In genomic region chr2:154659531-154660074, GRCm38 (mm10) we compare ENCODE assay signal across 9 mouse cellular contexts. TPM values are rescaled to one million over a fixed set of nuclear protein-coding genes. Genes with fewer than 3 reads are reported as not detected.
A peak's percentile ranks its signal among the peaks of the same experiment; 100 is the strongest.
DNase-seq lines count a peak whose midpoint lies in the region; ATAC-seq and TF ChIP-seq lines count a peak whose summit lies in the region.
"Had no signal": no experiment of that assay in that cellular context is flagged by ENCODE, and none has a peak within 500 bp of the region (broad histone marks: within the 10 kb centered on the region; RNA-seq: fewer than 3 reads in every experiment).

No protein-coding gene starts in this region.

- TF ChIP-seq CTCF in liver, embryonic 14.5 days (IDR thresholded peaks at IDR 0.05; ENCODE audit: low read depth), result no peak

- 74% methylated on average over 3 of the region's 5 CpGs for WGBS in heart, embryonic 13.5 days
- 68% methylated on average over 4 of the region's 5 CpGs for WGBS in liver, embryonic 14.5 days (ENCODE audit: insufficient replicate concordance)

- no peak for TF ChIP-seq EP300 in liver, embryonic 14.5 days (IDR thresholded peaks at IDR 0.05; ENCODE audit: low read depth)

- no peak for ATAC-seq in heart, embryonic 13.5 days (ENCODE audit: extremely low read depth, insufficient number of reproducible peaks, low FRiP score, low TSS enrichment)
- no peak for ATAC-seq in liver, embryonic 14.5 days (ENCODE audit: insufficient read depth)

- H3K9ac ChIP-seq in heart, embryonic 13.5 days, result peak overlapping the region; percentile 95
- peak overlapping the region; percentile 98 for H3K9ac ChIP-seq in liver, embryonic 14.5 days (replicated peaks)

- H3K4me1 ChIP-seq in heart, embryonic 13.5 days, result peaks cover 31% of the 10 kb centered on the region
- peaks cover 23 to 26% of the 10 kb centered on the region in 2 experiments for H3K4me1 ChIP-seq in liver, embryonic 14.5 days (replicated peaks; ENCODE audit: control insufficient read depth in 2 of 2, insufficient read depth in 2 of 2, low read length in 1 of 2)

- no peaks in the 10 kb centered on the region for H3K9me3 ChIP-seq in heart, embryonic 13.5 days
- no peaks in the 10 kb centered on the region for H3K9me3 ChIP-seq in liver, embryonic 14.5 days (ENCODE audit: control insufficient read depth, low read length)

- H3K36me3 ChIP-seq in heart, embryonic 13.5 days, result peaks cover 38% of the 10 kb centered on the region
- H3K36me3 ChIP-seq in liver, embryonic 14.5 days (replicated peaks; ENCODE audit: control insufficient read depth, insufficient read depth, low read depth), result peaks cover 4% of the 10 kb centered on the region; the same call in 1 of the 2 replicates

- H3K27ac ChIP-seq in heart, embryonic 13.5 days (replicated peaks), result peak overlapping the region; percentile 59
- H3K27ac ChIP-seq in liver, embryonic 14.5 days, result peak overlapping the region; percentile 55

- no peak for DNase-seq in heart, adult 18-20 months
- DNase-seq in thymus, postnatal 0 days (ENCODE audit: low spot score), result peak; percentile 9
- no peak for DNase-seq in thymus, postnatal 14 days
- DNase-seq in liver, embryonic 14.5 days (ENCODE audit: low read depth in 3 of 3, low spot score in 3 of 3), result no peak
- no peak for DNase-seq in embryo, embryonic 10.5 days (ENCODE audit: low spot score)
- DNase-seq in ovary, postnatal 36 days (ENCODE audit: low spot score), result no peak
- no peak for DNase-seq in layer of hippocampus, adult 18-20 months (ENCODE audit: low spot score in 2 of 2)

- H3K4me2 ChIP-seq in heart, embryonic 13.5 days, result peak overlapping the region; percentile 89
- H3K4me2 ChIP-seq in liver, embryonic 14.5 days (ENCODE audit: low read depth), result peak overlapping the region; percentile 77

- H3K27me3 ChIP-seq in heart, embryonic 13.5 days (replicated peaks), result no peaks in the 10 kb centered on the region
- no peaks in the 10 kb centered on the region for H3K27me3 ChIP-seq in liver, embryonic 14.5 days (ENCODE audit: control insufficient read depth, insufficient read depth, low read length)

- H3K4me3 ChIP-seq in heart, embryonic 13.5 days, result peak overlapping the region; percentile 82
- peak overlapping the region in 1 of 2 experiments; percentile 98; a peak in 1 of 4 replicates for H3K4me3 ChIP-seq in liver, embryonic 14.5 days (ENCODE audit: insufficient read depth in 1 of 2, low read depth in 2 of 2, low read length in 2 of 2)

RNA-seq across cellular contexts. Expression of gene Chmp4b, which starts 8.1 kb away (rescaled TPM):
- polyA plus RNA-seq in heart, embryonic 13.5 days (2015; fragmentation: Nextera tagmentation; extraction: Ambion mirVana), result 22.3 and 22.8 TPM in 2 replicates
- total RNA-seq in heart, adult 18-20 months (2021), result 100 to 1,000 TPM; 114 to 121 TPM
- polyA plus RNA-seq in thymus, postnatal 0 days (2015; fragmentation: Nextera tagmentation; extraction: Ambion mirVana), result 30.1 and 35.4 TPM in 2 replicates
- polyA plus RNA-seq in liver, embryonic 14.5 days (2012; rRNA removed), result 48.0 and 84.2 TPM in 2 replicates
- 8.1 and 9.1 TPM in 2 replicates for polyA plus RNA-seq in liver, embryonic 14.5 days (2014; fragmentation: Nextera tagmentation; extraction: Ambion mirVana)
- 100 to 1,000 TPM; 222 to 223 TPM for total RNA-seq in layer of hippocampus, adult 18-20 months (2021)

RNA-seq across cellular contexts. Expression of gene 4930519P11Rik, which starts 46.4 kb away (rescaled TPM):
- polyA plus RNA-seq in heart, embryonic 13.5 days (2015; fragmentation: Nextera tagmentation; extraction: Ambion mirVana), result not detected in 2 replicates
- total RNA-seq in heart, adult 18-20 months (2021), result under 1 TPM in 1 of 2 experiments, not detected in 1; 0.60 TPM
- 0.28 and 0.42 TPM in 2 replicates for polyA plus RNA-seq in thymus, postnatal 0 days (2015; fragmentation: Nextera tagmentation; extraction: Ambion mirVana)
- 0.35 TPM in 1 of 2 replicates, not detected in the other for polyA plus RNA-seq in liver, embryonic 14.5 days (2012; rRNA removed)
- polyA plus RNA-seq in liver, embryonic 14.5 days (2014; fragmentation: Nextera tagmentation; extraction: Ambion mirVana), result 0.32 TPM in 1 of 2 replicates, not detected in the other
- total RNA-seq in layer of hippocampus, adult 18-20 months (2021), result not detected
- total RNA-seq: liver, adult 2 months had no signal

RNA-seq across cellular contexts. Expression of gene Zfp341, which starts 46.5 kb away (rescaled TPM):
- polyA plus RNA-seq in heart, embryonic 13.5 days (2015; fragmentation: Nextera tagmentation; extraction: Ambion mirVana), result 0.68 and 0.74 TPM in 2 replicates
- total RNA-seq in heart, adult 18-20 months (2021), result 1 to 10 TPM; 2.6 to 2.8 TPM
- 0.51 and 0.61 TPM in 2 replicates for polyA plus RNA-seq in thymus, postnatal 0 days (2015; fragmentation: Nextera tagmentation; extraction: Ambion mirVana)
- 3.6 and 3.9 TPM in 2 replicates for polyA plus RNA-seq in liver, embryonic 14.5 days (2012; rRNA removed)
- polyA plus RNA-seq in liver, embryonic 14.5 days (2014; fragmentation: Nextera tagmentation; extraction: Ambion mirVana), result 1.1 and 2.2 TPM in 2 replicates
- total RNA-seq in layer of hippocampus, adult 18-20 months (2021), result 10 to 100 TPM in 1 of 2 experiments, 1 to 10 TPM in 1; 9.4 to 10.6 TPM

RNA-seq across cellular contexts. Expression of gene Pxmp4, which starts 56.1 kb away (rescaled TPM):
- polyA plus RNA-seq in heart, embryonic 13.5 days (2015; fragmentation: Nextera tagmentation; extraction: Ambion mirVana), result 24.4 and 25.2 TPM in 2 replicates
- total RNA-seq in heart, adult 18-20 months (2021), result 10 to 100 TPM; 22.6 to 25.6 TPM
- polyA plus RNA-seq in thymus, postnatal 0 days (2015; fragmentation: Nextera tagmentation; extraction: Ambion mirVana), result 51.8 and 52.1 TPM in 2 replicates
- polyA plus RNA-seq in liver, embryonic 14.5 days (2012; rRNA removed), result 18.7 and 27.6 TPM in 2 replicates
- polyA plus RNA-seq in liver, embryonic 14.5 days (2014; fragmentation: Nextera tagmentation; extraction: Ambion mirVana), result 30.2 and 35.4 TPM in 2 replicates
- 10 to 100 TPM in 1 of 2 experiments, 1 to 10 TPM in 1; 10.0 to 10.8 TPM for total RNA-seq in layer of hippocampus, adult 18-20 months (2021)
